Mouse (Mus musculus) lung, postnatal 14 days (tissue): ENCODE measurements around the gene Ap4s1.
A peak's percentile ranks its signal among the peaks of the same experiment; 100 is the strongest.
"Not testable (repeated sequence)": the region's sequence is repeated elsewhere in the genome, so short reads cannot be mapped to it uniquely, and the experiment has no call there.

Source experiments
- DNase-seq: peaks from one replicate; pipeline ENCODE4 v3.0.0; 2021

Ap4s1 gene

GRCm38 (mm10) chr12:51690893-51691844, at the start of gene Ap4s1:
Ap4s1 (plus strand) TSS chr12:51691033.
- DNase-seq = peak; percentile 72

- DNase-seq = no peak
Observed at GRCm38 (mm10) chr12:51641871-51642270, 49.0 kb upstream of the Ap4s1 start.

- not testable (repeated sequence) for DNase-seq
Observed at GRCm38 (mm10) chr12:51649401-51649800, 41.4 kb upstream of the Ap4s1 start.

GRCm38 (mm10) chr12:51655944-51656465, 34.8 kb upstream of the Ap4s1 start:
- no peak for DNase-seq

- DNase-seq = no peak
Observed at GRCm38 (mm10) chr12:51663011-51663410, 27.8 kb upstream of the Ap4s1 start.

- no peak for DNase-seq
Observed at GRCm38 (mm10) chr12:51663908-51664307, 26.9 kb upstream of the Ap4s1 start.

- no peak for DNase-seq
Observed at GRCm38 (mm10) chr12:51666708-51667430, 24.0 kb upstream of the Ap4s1 start.

- no peak for DNase-seq
Observed at GRCm38 (mm10) chr12:51671231-51671891, 19.5 kb upstream of the Ap4s1 start.

GRCm38 (mm10) chr12:51673270-51673669, 17.6 kb upstream of the Ap4s1 start:
- DNase-seq = no peak

- DNase-seq = no peak
Observed at GRCm38 (mm10) chr12:51676442-51676841, 14.4 kb upstream of the Ap4s1 start.

- DNase-seq = no peak
Observed at GRCm38 (mm10) chr12:51678844-51679243, 12.0 kb upstream of the Ap4s1 start.

- no peak for DNase-seq
Observed at GRCm38 (mm10) chr12:51688546-51688945, 2.3 kb upstream of the Ap4s1 start.

GRCm38 (mm10) chr12:51691845-51692632, 1.2 kb downstream of the Ap4s1 start, which contains the start of gene Strn3:
Strn3 (minus strand) TSS chr12:51691897.
- peak; percentile 95 for DNase-seq

GRCm38 (mm10) chr12:51692870-51693269, 2.0 kb downstream of the Ap4s1 start:
- not testable (repeated sequence) for DNase-seq

- DNase-seq = no peak
Observed at GRCm38 (mm10) chr12:51693419-51693818, 2.6 kb downstream of the Ap4s1 start.

GRCm38 (mm10) chr12:51694096-51694495, 3.3 kb downstream of the Ap4s1 start:
- no peak for DNase-seq

- DNase-seq = no peak
Observed at GRCm38 (mm10) chr12:51694966-51695365, 4.1 kb downstream of the Ap4s1 start.

- DNase-seq = no peak
Observed at GRCm38 (mm10) chr12:51696157-51696556, 5.3 kb downstream of the Ap4s1 start.

GRCm38 (mm10) chr12:51699623-51700393, 9.0 kb downstream of the Ap4s1 start:
- DNase-seq = no peak

GRCm38 (mm10) chr12:51701723-51702122, 10.9 kb downstream of the Ap4s1 start:
- no peak for DNase-seq

GRCm38 (mm10) chr12:51703859-51704258, 13.0 kb downstream of the Ap4s1 start:
- DNase-seq = no peak
